Mouse (Mus musculus) intestine, embryonic 14.5 days (tissue): Measurements from ENCODE around the gene Gm1110. TPM values are rescaled to one million over a fixed set of nuclear protein-coding genes. Genes with fewer than 3 reads are reported as not detected.

Experiments
- polyA plus RNA-seq: library from polyadenylated mRNA; unstranded; fragments of >200 nt; fragmentation: Nextera tagmentation; extraction: Ambion mirVana; gene quantifications from 2 replicates; pipeline ENCODE4 v1.2.1, GENCODE M21; 2014

Gene Gm1110
- polyA plus RNA-seq, 1 experiment from 2014 or later = not detected

Other genes with a start within 250 kb of the Gm1110 start
- gene B3gat1, start 189.4 kb downstream of the Gm1110 start, polyA plus RNA-seq = 0.48 and 0.50 TPM in 2 replicates
- 1.9 and 3.1 TPM in 2 replicates for gene Glb1l2, start 116.6 kb downstream of the Gm1110 start, polyA plus RNA-seq
- not detected in 2 replicates for gene Glb1l3, start 62.2 kb downstream of the Gm1110 start, polyA plus RNA-seq
- 33.3 and 35.9 TPM in 2 replicates for gene Acad8, start 76.5 kb upstream of the Gm1110 start, polyA plus RNA-seq
- gene Thyn1, start 76.6 kb upstream of the Gm1110 start, polyA plus RNA-seq = 167 and 170 TPM in 2 replicates
- gene Vps26b, start 107.0 kb upstream of the Gm1110 start, polyA plus RNA-seq = 35.9 and 36.4 TPM in 2 replicates
- 32.7 and 36.4 TPM in 2 replicates for gene Ncapd3, start 107.1 kb upstream of the Gm1110 start, polyA plus RNA-seq
- 60.0 and 63.4 TPM in 2 replicates for gene Jam3, start 232.3 kb upstream of the Gm1110 start, polyA plus RNA-seq